Mouse (Mus musculus): ENCODE results near the gene Prpf38b.

GRCm38 (mm10) chr3:108879836-108880435 is 31.6 kb downstream of the Prpf38b start:
- TF ChIP-seq GATA1 (IDR thresholded peaks at IDR 0.05; ENCODE audit: borderline replicate concordance, low read length) (no peak), FLI1 (IDR thresholded peaks at IDR 0.05; ENCODE audit: low read length) (no peak)
